Mouse (Mus musculus): Measurements from ENCODE around the gene Slc45a1.

- TF ChIP-seq POLR2A (IDR thresholded peaks at IDR 0.05; ENCODE audit: borderline replicate concordance, low read depth, low read length) (no peak), CTCF (IDR thresholded peaks at IDR 0.05; ENCODE audit: low read depth, low read length) (no peak)
Observed at GRCm38 (mm10) chr4:150624214-150624823, 27.7 kb downstream of the Slc45a1 start.

All from bone marrow macrophage, adult 2 months (primary cell).